Mouse (Mus musculus) kidney, embryonic 16.5 days (tissue): Measurements from ENCODE around the gene Gm30191. TPM values are rescaled to one million over a fixed set of nuclear protein-coding genes. Genes with fewer than 3 reads are reported as not detected.
"Not testable (repeated sequence)": the region's sequence is repeated elsewhere in the genome, so short reads cannot be mapped to it uniquely, and the experiment has no call there.

Experiments
- ATAC-seq: fragments of 200-750 bp; cut with Nextera tagmentation; 2 replicates; pipeline ENCODE4 v1.8.0; 2017; ENCODE audit warnings: moderate TSS enrichment; ENCODE audit not compliant: low FRiP score, low TSS enrichment
- H3K27ac ChIP-seq: fragments of 300-500 bp; sonication (generic); 2 replicates; pipeline ENCODE4 v1.5.1; 2014; ENCODE audit warnings: low read length
- H3K27me3 ChIP-seq: fragments of 300-500 bp; sonication (generic); 2 replicates; pipeline ENCODE4 v1.6.1; 2014; ENCODE audit warnings: low read length, control low read depth, mixed read lengths; ENCODE audit not compliant: insufficient read depth
- H3K36me3 ChIP-seq: fragments of 300-500 bp; sonication (generic); 2 replicates; pipeline ENCODE4 v1.6.1; 2014; ENCODE audit warnings: low read length, control low read depth, mixed read lengths; ENCODE audit not compliant: insufficient read depth
- H3K4me1 ChIP-seq: fragments of 300-500 bp; sonication (generic); 2 replicates; pipeline ENCODE4 v1.6.1; 2014; ENCODE audit warnings: low read length, control low read depth, mixed read lengths; ENCODE audit not compliant: insufficient read depth
- H3K4me2 ChIP-seq: fragments of 300-500 bp; sonication (generic); replicated peaks from 2 replicates; pipeline ENCODE4 v1.6.1; 2014; ENCODE audit warnings: low read depth, low read length
- H3K4me3 ChIP-seq: fragments of 300-500 bp; sonication (generic); 2 replicates; pipeline ENCODE4 v1.5.1; 2014; ENCODE audit warnings: mild to moderate bottlenecking, low read length
- H3K9ac ChIP-seq: fragments of 300-500 bp; sonication (generic); replicated peaks from 2 replicates; pipeline ENCODE4 v1.6.1; 2014; ENCODE audit warnings: low read length
- H3K9me3 ChIP-seq: fragments of 300-500 bp; sonication (generic); 2 replicates; pipeline ENCODE4 v1.6.1; 2016; ENCODE audit warnings: low read length, control low read depth
- WGBS: fragments of 180-500 bp; shearing (Covaris S2); extraction: QIAGEN DNeasy Blood & Tissue Kit; methylation state at CpG from one replicate; pipeline ENCODE4 v1.1.7; 2014; 5-methylcytosine and 5-hydroxymethylcytosine counted together
- polyA plus RNA-seq: library from polyadenylated mRNA; unstranded; fragments of >200 nt; fragmentation: Nextera tagmentation; extraction: Ambion mirVana; gene quantifications from 2 replicates; pipeline ENCODE4 v1.2.1, GENCODE M21; 2015

Gene Gm30191
- polyA plus RNA-seq, 1 experiment from 2014 or later: not detected

DNA sequence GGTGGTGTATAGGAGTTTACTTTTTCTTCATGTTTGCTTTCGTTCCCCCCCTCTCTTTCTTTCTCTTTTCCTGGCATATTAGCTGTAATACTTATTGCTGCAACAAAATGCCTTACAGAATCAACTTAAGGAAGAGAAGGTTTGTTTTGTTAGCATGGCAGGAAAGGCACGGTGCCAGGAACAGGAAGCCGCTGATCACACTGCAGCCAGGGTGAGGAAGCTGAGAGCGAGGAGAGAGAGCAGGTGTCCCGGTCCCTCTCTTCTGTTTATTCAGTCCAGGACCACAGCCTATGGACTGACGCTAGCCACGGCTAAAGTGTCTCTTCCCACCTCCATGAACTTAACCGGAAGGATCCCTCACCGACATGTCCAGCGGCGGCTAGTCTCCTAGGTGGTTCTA lies 11.6 kb downstream of the Gm30191 start:
- Histone ChIP-seq H3K27ac (no peak overlapping the region; the same call in 1 of the 2 replicates), H3K4me2 (no peak overlapping the region), H3K9ac (no peak overlapping the region), H3K27me3 (peaks cover 6% of the 10 kb centered on the region), H3K36me3 (no peaks in the 10 kb centered on the region), H3K4me3 (no peak overlapping the region), H3K4me1 (peaks cover 27% of the 10 kb centered on the region), H3K9me3 (no peaks in the 10 kb centered on the region)
- 47% methylated on average over 11 of the region's 11 CpGs for WGBS
- ATAC-seq: no peak

DNA sequence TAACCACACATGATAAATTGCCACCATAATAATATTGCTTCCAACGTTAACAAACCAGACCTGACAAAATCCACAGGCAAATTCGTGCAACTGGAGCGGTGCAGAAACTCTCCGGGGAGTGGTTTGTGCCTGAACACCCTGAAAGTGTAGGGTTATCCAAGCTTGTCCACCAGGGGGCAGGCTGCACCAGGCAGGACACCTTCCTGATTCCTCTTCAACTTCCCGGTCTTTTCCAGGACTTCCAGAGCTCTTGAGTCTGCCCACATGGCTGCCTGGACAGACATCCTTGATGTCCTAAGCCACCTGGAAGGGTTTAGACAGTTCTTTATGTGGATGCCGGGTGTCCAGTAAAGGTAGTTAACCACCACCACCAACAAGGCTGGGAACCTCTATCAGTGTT lies 16.5 kb downstream of the Gm30191 start:
- ATAC-seq: no peak
- Histone ChIP-seq H3K27ac (no peak overlapping the region), H3K4me2 (no peak overlapping the region), H3K4me1 (no peaks in the 10 kb centered on the region), H3K4me3 (no peak overlapping the region), H3K27me3 (no peaks in the 10 kb centered on the region), H3K9ac (no peak overlapping the region), H3K36me3 (no peaks in the 10 kb centered on the region), H3K9me3 (no peaks in the 10 kb centered on the region; the same call in 1 of the 2 replicates)
- 33% methylated on average over 6 of the region's 6 CpGs for WGBS

DNA sequence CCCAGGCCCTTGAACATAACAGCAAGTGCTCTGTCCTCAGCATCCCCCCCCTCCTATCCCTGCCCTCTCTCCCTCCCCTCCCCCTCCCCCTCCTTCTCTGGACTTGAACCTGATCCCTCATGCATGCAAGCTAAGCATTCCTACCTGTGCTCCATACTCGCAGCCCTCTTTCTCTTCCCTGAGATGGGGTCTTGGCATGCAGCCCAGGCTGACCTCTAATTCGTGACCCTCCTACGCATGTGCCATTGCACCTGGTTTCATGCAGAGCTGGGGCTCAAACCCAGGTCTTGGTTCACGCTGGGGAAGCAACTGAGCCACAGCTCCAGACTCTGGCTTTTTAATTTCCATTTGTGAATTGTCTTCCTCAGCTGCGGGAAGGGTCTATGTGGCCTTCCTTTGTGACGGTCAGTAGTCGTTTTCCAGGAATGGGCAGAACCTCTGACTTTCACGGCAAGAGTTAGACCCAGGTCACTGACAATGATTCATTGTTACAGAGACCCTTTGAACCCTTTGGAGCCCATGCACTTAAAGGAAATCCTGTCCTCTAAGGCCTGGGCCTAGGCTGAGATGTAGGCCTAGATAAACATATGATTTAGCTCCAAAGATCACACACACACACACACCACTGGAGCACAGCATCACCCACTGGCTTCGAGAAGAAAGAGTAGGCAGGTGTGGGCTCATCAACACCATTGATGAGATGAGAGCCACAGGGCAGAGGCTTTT lies 19.3 kb downstream of the Gm30191 start:
- no peak for ATAC-seq
- Histone ChIP-seq H3K4me2 (no peak overlapping the region), H3K4me1 (no peaks in the 10 kb centered on the region), H3K27ac (0 out of 2 replicates have a peak overlapping the region, but pooled peaks have one; percentile 15), H3K9me3 (no peaks in the 10 kb centered on the region; the same call in 1 of the 2 replicates), H3K4me3 (no peak overlapping the region), H3K27me3 (no peaks in the 10 kb centered on the region), H3K9ac (no peak overlapping the region), H3K36me3 (no peaks in the 10 kb centered on the region)
- WGBS: 29% methylated on average over 9 of the region's 9 CpGs

- Histone ChIP-seq H3K9me3 (no peaks in the 10 kb centered on the region; the same call in 1 of the 2 replicates), H3K27me3 (no peaks in the 10 kb centered on the region), H3K9ac (no peak overlapping the region), H3K36me3 (no peaks in the 10 kb centered on the region), H3K4me3 (no peak overlapping the region), H3K4me2 (no peak overlapping the region), H3K27ac (no peak overlapping the region), H3K4me1 (peaks cover 6% of the 10 kb centered on the region)
- no peak for ATAC-seq
- 77% methylated on average over 19 of the region's 19 CpGs for WGBS
These were observed 21.4 kb downstream of the Gm30191 start for GRCm38 (mm10) chr4:134268102-134268655.

DNA sequence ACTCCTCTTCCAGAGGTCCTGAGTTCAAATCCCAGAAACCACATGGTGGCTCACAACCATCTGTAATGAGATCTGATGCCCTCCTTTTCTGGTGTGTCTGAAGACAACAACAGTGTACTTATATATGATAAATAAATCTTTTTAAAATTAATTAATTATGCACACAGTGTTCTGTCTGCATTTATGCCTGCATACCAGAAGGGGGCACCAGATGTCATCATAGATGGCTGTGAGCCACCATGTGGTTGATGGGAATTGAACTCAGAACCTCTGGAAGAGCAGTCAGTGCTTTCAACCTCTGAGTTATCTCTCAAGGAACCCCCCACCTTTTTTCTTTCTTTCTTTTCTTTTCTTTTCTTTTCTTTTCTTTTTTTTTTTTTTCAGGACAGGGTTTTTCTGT lies 22.9 kb downstream of the Gm30191 start:
- H3K4me2 ChIP-seq, H3K9me3 ChIP-seq, H3K36me3 ChIP-seq, H3K4me1 ChIP-seq, H3K4me3 ChIP-seq, H3K27me3 ChIP-seq, ATAC-seq, H3K9ac ChIP-seq, H3K27ac ChIP-seq: not testable (repeated sequence)

DNA sequence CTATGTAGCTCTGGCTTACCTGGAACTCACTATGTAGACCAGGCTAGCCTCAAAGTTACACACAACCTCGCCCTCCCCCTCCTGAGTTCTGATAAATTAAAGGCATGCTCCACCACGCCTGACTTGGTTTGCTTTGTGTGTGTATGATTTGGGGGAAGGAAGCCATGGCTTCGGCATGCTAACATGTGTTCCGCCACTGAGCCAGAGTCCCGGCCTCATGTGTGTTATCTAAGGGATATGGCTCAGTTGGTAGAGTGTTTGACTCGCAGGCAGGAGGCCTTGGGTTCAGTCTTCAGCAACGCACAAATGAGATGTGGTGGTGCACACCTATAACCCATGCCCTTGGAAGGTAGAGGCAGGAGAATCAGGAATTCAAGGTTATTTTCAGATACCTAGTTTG lies 25.2 kb downstream of the Gm30191 start:
- Histone ChIP-seq H3K9me3 (no peaks in the 10 kb centered on the region), H3K4me3 (no peak overlapping the region), H3K9ac (no peak overlapping the region), H3K4me1 (peaks cover 6% of the 10 kb centered on the region), H3K27me3 (no peaks in the 10 kb centered on the region), H3K4me2 (no peak overlapping the region), H3K36me3 (peaks cover 5% of the 10 kb centered on the region), H3K27ac (no peak overlapping the region)
- no peak for ATAC-seq
- 79% methylated on average over 7 of the region's 7 CpGs for WGBS

GRCm38 (mm10) chr4:134272731-134273416 lies 26.1 kb downstream of the Gm30191 start:
- Histone ChIP-seq H3K9ac (peak overlapping the region; percentile 51; the same call in 1 of the 2 replicates), H3K36me3 (peaks cover 13% of the 10 kb centered on the region), H3K4me2 (peak overlapping the region; percentile 48), H3K4me1 (peaks cover 6% of the 10 kb centered on the region), H3K9me3 (no peaks in the 10 kb centered on the region), H3K27me3 (no peaks in the 10 kb centered on the region), H3K27ac (peak overlapping the region; percentile 61), H3K4me3 (peak overlapping the region; percentile 31)
- no peak for ATAC-seq
- 13% methylated on average over 12 of the region's 13 CpGs for WGBS

DNA sequence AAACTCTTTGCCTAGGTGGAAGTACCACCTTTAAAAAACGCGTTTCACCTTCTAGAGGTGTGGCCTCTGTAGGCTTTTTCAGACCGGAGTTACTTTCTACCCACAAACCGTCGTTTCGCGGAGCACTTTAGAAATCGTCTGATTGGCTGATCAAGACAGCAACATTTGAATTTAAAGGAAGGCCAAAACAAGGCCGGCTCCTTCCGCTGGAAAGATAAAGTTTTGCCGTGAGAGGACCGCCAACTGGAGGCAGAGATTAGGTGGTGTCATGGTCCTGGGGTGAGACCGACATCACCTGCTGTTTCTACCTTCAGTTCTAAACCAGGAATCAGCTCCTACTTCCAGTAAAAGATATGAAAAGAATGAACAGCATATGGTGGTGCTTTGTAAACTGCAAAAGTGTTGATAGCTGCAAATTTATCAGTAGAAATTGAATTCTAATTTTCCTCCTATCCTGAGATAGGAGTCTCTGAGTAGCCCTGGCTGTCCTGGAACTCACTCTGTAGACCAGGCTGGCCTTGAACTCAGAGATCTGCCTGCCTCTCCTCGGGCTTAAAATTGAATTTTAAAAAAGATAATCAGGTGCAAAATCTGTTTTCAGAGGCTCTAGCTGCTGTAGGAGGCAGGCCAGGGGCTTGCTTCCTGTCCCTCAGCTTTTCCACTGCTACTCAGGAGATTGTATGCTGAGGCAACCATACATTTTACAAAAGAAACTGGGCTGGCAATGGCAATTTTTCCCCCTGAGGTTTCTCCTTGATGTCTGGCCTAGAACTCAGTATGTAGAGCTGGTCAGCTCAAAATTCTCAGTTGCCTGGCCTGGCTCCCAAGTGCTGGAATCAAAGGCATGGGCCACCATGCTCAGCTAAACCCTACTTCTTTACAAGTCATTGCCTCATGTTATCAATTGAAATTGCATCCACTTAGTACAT lies 26.9 kb downstream of the Gm30191 start:
- WGBS: 6% methylated on average over 14 of the region's 14 CpGs
- Histone ChIP-seq H3K9me3 (no peaks in the 10 kb centered on the region), H3K27ac (peak overlapping the region; percentile 61), H3K36me3 (peaks cover 19% of the 10 kb centered on the region), H3K4me3 (peak overlapping the region; percentile 31), H3K27me3 (no peaks in the 10 kb centered on the region), H3K4me2 (peak overlapping the region; percentile 48), H3K4me1 (peaks cover 6% of the 10 kb centered on the region), H3K9ac (peak overlapping the region; percentile 51)
- ATAC-seq: no peak

DNA sequence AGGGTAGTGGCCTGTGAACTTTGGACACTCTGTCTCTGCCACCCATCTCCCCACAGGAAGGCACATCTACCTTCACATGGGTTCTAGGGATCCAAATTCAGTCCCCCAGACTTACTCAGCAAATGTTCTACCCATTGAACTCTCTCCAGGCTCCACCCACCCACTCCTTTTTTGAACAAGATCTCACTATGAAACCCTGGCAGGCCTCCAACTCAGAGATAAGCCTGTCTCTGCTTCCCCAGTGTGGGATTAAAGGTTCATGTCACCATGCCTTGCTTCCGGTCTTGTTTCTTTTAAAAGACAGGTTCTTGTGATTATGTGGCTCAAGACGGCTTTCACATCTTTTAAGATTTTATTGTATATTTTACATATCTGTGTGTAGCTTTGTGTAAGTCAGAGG lies 38.2 kb downstream of the Gm30191 start:
- peaks cover 22% of the 10 kb centered on the region for H3K4me1 ChIP-seq
- WGBS: 91% methylated on average over 2 of the region's 2 CpGs
- no peak overlapping the region for H3K4me2 ChIP-seq
- peaks cover 28% of the 10 kb centered on the region for H3K36me3 ChIP-seq
- no peak overlapping the region for H3K27ac ChIP-seq
- no peak overlapping the region for H3K9ac ChIP-seq
- no peaks in the 10 kb centered on the region for H3K9me3 ChIP-seq
- ATAC-seq: no peak
- no peaks in the 10 kb centered on the region for H3K27me3 ChIP-seq
- H3K4me3 ChIP-seq: no peak overlapping the region
